Mouse (Mus musculus): Measurements from ENCODE around the gene Nucb1.
"Not testable (repeated sequence)": the region's sequence is repeated elsewhere in the genome, so short reads cannot be mapped to it uniquely, and the experiment has no call there.

GRCm38 (mm10) chr7:45480310-45480709, 29.9 kb downstream of the Nucb1 start:
- TF ChIP-seq CTCF (IDR thresholded peaks at IDR 0.05; ENCODE audit: borderline replicate concordance, extremely low read depth, insufficient read depth, insufficient read length); POLR2A (IDR thresholded peaks at IDR 0.05; ENCODE audit: borderline replicate concordance, extremely low read depth, insufficient read depth, insufficient read length, poor library complexity, severe bottlenecking): not testable (repeated sequence)

All from brain, embryonic 14.5 days (tissue).